Mouse (Mus musculus) stomach, embryonic 16.5 days (tissue): ENCODE measurements around the gene Ms4a12. TPM values are rescaled to one million over a fixed set of nuclear protein-coding genes. Genes with fewer than 3 reads are reported as not detected.

ENCODE experiments used
- ATAC-seq: fragments of 200-750 bp; cut with Nextera tagmentation; 2 replicates; pipeline ENCODE4 v1.8.0; 2017; ENCODE audit warnings: moderate number of reproducible peaks, moderate TSS enrichment; ENCODE audit not compliant: insufficient read depth, low FRiP score
- H3K27ac ChIP-seq: fragments of 300-500 bp; sonication (generic); 2 replicates; pipeline ENCODE4 v1.5.1; 2014; ENCODE audit warnings: low read length
- H3K27me3 ChIP-seq: fragments of 300-500 bp; sonication (generic); 2 replicates; pipeline ENCODE4 v1.6.1; 2014; ENCODE audit warnings: low read length, control low read depth, mixed read lengths; ENCODE audit not compliant: control insufficient read depth, insufficient read depth
- H3K36me3 ChIP-seq: fragments of 300-500 bp; sonication (generic); 2 replicates; pipeline ENCODE4 v1.6.1; 2014; ENCODE audit warnings: low read length; ENCODE audit not compliant: control insufficient read depth, insufficient read depth
- H3K4me1 ChIP-seq: fragments of 300-500 bp; sonication (generic); 2 replicates; pipeline ENCODE4 v1.6.1; 2014; ENCODE audit warnings: low read length, control low read depth, mixed read lengths; ENCODE audit not compliant: control insufficient read depth, insufficient read depth
- H3K4me2 ChIP-seq: fragments of 300-500 bp; sonication (generic); 2 replicates; pipeline ENCODE4 v1.6.1; 2014; ENCODE audit warnings: low read depth, low read length, mixed read lengths
- H3K4me3 ChIP-seq: fragments of 300-500 bp; sonication (generic); replicated peaks from 2 replicates; pipeline ENCODE4 v1.5.1; 2014; ENCODE audit warnings: mild to moderate bottlenecking, low read length
- H3K9ac ChIP-seq: fragments of 300-500 bp; sonication (generic); 2 replicates; pipeline ENCODE4 v1.6.1; 2014; ENCODE audit warnings: low read length
- H3K9me3 ChIP-seq: fragments of 300-500 bp; sonication (generic); replicated peaks from 2 replicates; pipeline ENCODE4 v1.6.1; 2016; ENCODE audit warnings: low read length, control low read depth; ENCODE audit not compliant: control insufficient read depth
- WGBS: fragments of 180-500 bp; shearing (Covaris S2); extraction: QIAGEN DNeasy Blood & Tissue Kit; methylation state at CpG from one replicate; pipeline ENCODE4 v1.1.7; 2014; 5-methylcytosine and 5-hydroxymethylcytosine counted together
- polyA plus RNA-seq: library from polyadenylated mRNA; unstranded; fragments of >200 nt; fragmentation: Nextera tagmentation; extraction: Ambion mirVana; gene quantifications from 2 replicates; pipeline ENCODE4 v1.2.1, GENCODE M21; 2015

The Ms4a12 gene
- polyA plus RNA-seq, 1 experiment from 2014 or later: 0.17 TPM

- Histone ChIP-seq H3K27me3 (no peaks in the 10 kb centered on the region), H3K36me3 (no peaks in the 10 kb centered on the region), H3K4me3 (no peak within 1 kb of the TSS), H3K9me3 (no peaks in the 10 kb centered on the region), H3K4me2 (no peak within 1 kb of the TSS), H3K4me1 (no peaks in the 10 kb centered on the region), H3K27ac (no peak within 1 kb of the TSS), H3K9ac (no peak within 1 kb of the TSS)
- 40% methylated on average over 10 of the region's 10 CpGs for WGBS
- ATAC-seq: no peak
Observed at GRCm38 (mm10) chr19:11165172-11165571, 67.1 kb downstream of the Ms4a12 start, which contains the start of gene 1700025F22Rik. Gene 1700025F22Rik, minus strand, starts transcription at chr19:11165320.

Other genes with a start within 250 kb of the Ms4a12 start
- not detected in 2 replicates for gene Ms4a15, start 239.2 kb downstream of the Ms4a12 start, polyA plus RNA-seq
- 3.7 and 4.2 TPM in 2 replicates for gene Ms4a18, start 214.4 kb downstream of the Ms4a12 start, polyA plus RNA-seq
- gene Ms4a8a, start 151.3 kb downstream of the Ms4a12 start, polyA plus RNA-seq: 6.0 and 7.8 TPM in 2 replicates
- not detected in 2 replicates for gene 1700017D01Rik, start 101.6 kb downstream of the Ms4a12 start, polyA plus RNA-seq
- gene 1700025F22Rik, start 67.1 kb downstream of the Ms4a12 start, polyA plus RNA-seq: not detected in 2 replicates
- not detected in 2 replicates for gene Ms4a13, start 35.7 kb downstream of the Ms4a12 start, polyA plus RNA-seq
- gene Ms4a1, start 33.8 kb upstream of the Ms4a12 start, polyA plus RNA-seq: 0.11 TPM in 1 of 2 replicates, not detected in the other
- not detected in 2 replicates for gene Ms4a5, start 51.4 kb upstream of the Ms4a12 start, polyA plus RNA-seq
- gene Ms4a14, start 82.0 kb upstream of the Ms4a12 start, polyA plus RNA-seq: 0.08 TPM in 1 of 2 replicates, not detected in the other
- 3.8 and 6.7 TPM in 2 replicates for gene Ms4a7, start 103.7 kb upstream of the Ms4a12 start, polyA plus RNA-seq
- 10.5 and 10.7 TPM in 2 replicates for gene Ms4a4a, start 143.1 kb upstream of the Ms4a12 start, polyA plus RNA-seq
- gene Ms4a4c, start 172.3 kb upstream of the Ms4a12 start, polyA plus RNA-seq: 2.4 and 2.8 TPM in 2 replicates
- gene Ms4a4b, start 211.1 kb upstream of the Ms4a12 start, polyA plus RNA-seq: 0.56 and 1.1 TPM in 2 replicates
- 9.3 and 12.4 TPM in 2 replicates for gene Ms4a6c, start 236.9 kb upstream of the Ms4a12 start, polyA plus RNA-seq